Mouse (Mus musculus): ENCODE measurements around the gene Spata1.
A peak's percentile ranks its signal among the peaks of the same experiment; 100 is the strongest.

The Spata1 gene

GRCm38 (mm10) chr3:146499431-146500002 lies at the start of gene Spata1, which contains the start of gene Gng5:
Gene Spata1, minus strand, starts transcription at chr3:146499753.
Gene Gng5, plus strand, starts transcription at chr3:146499807.
- DNase-seq = peak; percentile 91

- DNase-seq = no peak
These were observed 44.1 kb upstream of the Spata1 start for GRCm38 (mm10) chr3:146543632-146544031.

- DNase-seq = no peak
These were observed 41.1 kb upstream of the Spata1 start for GRCm38 (mm10) chr3:146540521-146541273.

GRCm38 (mm10) chr3:146534986-146535385 lies 35.4 kb upstream of the Spata1 start:
- DNase-seq = no peak

GRCm38 (mm10) chr3:146528335-146528734 lies 28.8 kb upstream of the Spata1 start:
- no peak for DNase-seq

GRCm38 (mm10) chr3:146521652-146522020 lies 22.1 kb upstream of the Spata1 start:
- no peak for DNase-seq

GRCm38 (mm10) chr3:146520798-146521651 lies 21.5 kb upstream of the Spata1 start, which contains the start of gene Rpf1:
Gene Rpf1, minus strand, starts transcription at chr3:146521429.
- DNase-seq = peak; percentile 93

- no peak for DNase-seq
These were observed 20.8 kb upstream of the Spata1 start for GRCm38 (mm10) chr3:146520226-146520797.

- DNase-seq = no peak
These were observed 7.2 kb upstream of the Spata1 start for GRCm38 (mm10) chr3:146506711-146507110.

GRCm38 (mm10) chr3:146501601-146502123 lies 2.1 kb upstream of the Spata1 start:
- no peak for DNase-seq

GRCm38 (mm10) chr3:146500810-146501201 lies 1.3 kb upstream of the Spata1 start:
- no peak for DNase-seq

- peak; percentile 77 for DNase-seq
These were observed 653 bp upstream of the Spata1 start for GRCm38 (mm10) chr3:146500003-146500809.

- no peak for DNase-seq
These were observed 564 bp downstream of the Spata1 start for GRCm38 (mm10) chr3:146498989-146499388.

- no peak for DNase-seq
These were observed 4.6 kb downstream of the Spata1 start for GRCm38 (mm10) chr3:146494941-146495340.

GRCm38 (mm10) chr3:146486464-146486863 lies 13.1 kb downstream of the Spata1 start:
- DNase-seq = no peak

GRCm38 (mm10) chr3:146482044-146482443 lies 17.5 kb downstream of the Spata1 start:
- DNase-seq = no peak

GRCm38 (mm10) chr3:146474428-146474827 lies 25.1 kb downstream of the Spata1 start:
- DNase-seq = no peak

GRCm38 (mm10) chr3:146473741-146474140 lies 25.8 kb downstream of the Spata1 start:
- no peak for DNase-seq

- no peak for DNase-seq
These were observed 26.9 kb downstream of the Spata1 start for GRCm38 (mm10) chr3:146472657-146473056.

- no peak for DNase-seq
These were observed 30.3 kb downstream of the Spata1 start for GRCm38 (mm10) chr3:146469226-146469625.

- no peak for DNase-seq
These were observed 36.6 kb downstream of the Spata1 start for GRCm38 (mm10) chr3:146462939-146463338.

GRCm38 (mm10) chr3:146451375-146451774 lies 48.2 kb downstream of the Spata1 start:
- DNase-seq = no peak
